8 mouse cellular contexts compared by ENCODE assay signal in genomic region chr5:53588421-53589171, GRCm38 (mm10).
DNase-seq lines count a peak whose midpoint lies in the region; ATAC-seq and TF ChIP-seq lines count a peak whose summit lies in the region.

No protein-coding gene starts in this region.

- peaks cover 12% of the 10 kb centered on the region for H3K4me1 ChIP-seq in spleen, adult 2 months (ENCODE audit: control insufficient read depth, insufficient read depth, insufficient read length)
- H3K4me1 ChIP-seq in embryonic facial prominence, embryonic 15.5 days: peaks cover 19% of the 10 kb centered on the region
- H3K4me1 ChIP-seq in hindbrain, postnatal 0 days (ENCODE audit: insufficient read depth, low read length): peaks cover 9% of the 10 kb centered on the region
- peaks cover 2% of the 10 kb centered on the region for H3K4me1 ChIP-seq in small intestine, adult 2 months (ENCODE audit: control insufficient read depth, insufficient read depth, insufficient read length, low read length)

- no peak for TF ChIP-seq CTCF in spleen, adult 2 months (IDR thresholded peaks at IDR 0.05; ENCODE audit: extremely low read depth, insufficient read depth, insufficient read length, insufficient replicate concordance)
- no peak for TF ChIP-seq CTCF in hindbrain, postnatal 0 days (IDR thresholded peaks at IDR 0.05; ENCODE audit: low read depth)
- no peak for TF ChIP-seq CTCF in small intestine, adult 2 months (IDR thresholded peaks at IDR 0.05; ENCODE audit: extremely low read depth, insufficient read length, insufficient replicate concordance, low read depth, low read length)

- H3K36me3 ChIP-seq in spleen, adult 2 months (ENCODE audit: control insufficient read depth, insufficient read depth, low read length): no peaks in the 10 kb centered on the region
- H3K36me3 ChIP-seq in embryonic facial prominence, embryonic 15.5 days: no peaks in the 10 kb centered on the region
- no peaks in the 10 kb centered on the region for H3K36me3 ChIP-seq in hindbrain, postnatal 0 days (ENCODE audit: insufficient read depth, low read length)
- H3K36me3 ChIP-seq in small intestine, adult 2 months (ENCODE audit: control insufficient read depth, insufficient read depth, low read length): no peaks in the 10 kb centered on the region

- WGBS in spleen, adult 2 months: under 1% methylated on average over 34 of the region's 34 CpGs
- 1% methylated on average over 34 of the region's 34 CpGs for WGBS in embryonic facial prominence, embryonic 15.5 days
- WGBS in hindbrain, postnatal 0 days: under 1% methylated on average over 19 of the region's 34 CpGs
- 3% methylated on average over 29 of the region's 34 CpGs for WGBS in small intestine, adult 2 months

- peak overlapping the region; percentile 92 for H3K4me3 ChIP-seq in spleen, adult 2 months (ENCODE audit: extremely low read depth, insufficient read depth, insufficient read length)
- H3K4me3 ChIP-seq in embryonic facial prominence, embryonic 15.5 days (replicated peaks): peak overlapping the region; percentile 89
- peak overlapping the region; percentile 85 for H3K4me3 ChIP-seq in hindbrain, postnatal 0 days (ENCODE audit: low read length)
- peak overlapping the region; percentile 94 for H3K4me3 ChIP-seq in small intestine, adult 2 months (ENCODE audit: low read depth, low read length)

- peak overlapping the region; percentile 50 for H3K9ac ChIP-seq in embryonic facial prominence, embryonic 15.5 days
- H3K9ac ChIP-seq in hindbrain, postnatal 0 days (replicated peaks; ENCODE audit: low read length): peak overlapping the region; percentile 89

- peak overlapping the region; percentile 86 for H3K27ac ChIP-seq in spleen, adult 2 months (ENCODE audit: insufficient read depth, low read length)
- peak overlapping the region; percentile 99 for H3K27ac ChIP-seq in embryonic facial prominence, embryonic 15.5 days (replicated peaks)
- peak overlapping the region; percentile 99 for H3K27ac ChIP-seq in hindbrain, postnatal 0 days
- peak overlapping the region; percentile 56 for H3K27ac ChIP-seq in small intestine, adult 2 months (ENCODE audit: insufficient read depth, low read depth, low read length)

- DNase-seq in spleen, adult 2 months (ENCODE audit: low read depth in 1 of 2, low spot score in 2 of 2): peak in 1 of 2 experiments; percentile 55
- DNase-seq in spleen, adult 12 weeks (ENCODE audit: low spot score): no peak
- DNase-seq in adrenal gland, postnatal 36 days: peak; percentile 84 to 86
- DNase-seq in hindbrain, postnatal 0 days (ENCODE audit: low spot score): peak; percentile 46
- peak; percentile 31 for DNase-seq in lung, postnatal 25 days (ENCODE audit: low spot score)
- no peak for DNase-seq in gastrocnemius, adult 8-10 months (ENCODE audit: low spot score in 2 of 2)

- no peaks in the 10 kb centered on the region for H3K9me3 ChIP-seq in embryonic facial prominence, embryonic 15.5 days (replicated peaks)
- no peaks in the 10 kb centered on the region for H3K9me3 ChIP-seq in hindbrain, postnatal 0 days (ENCODE audit: low read length)

- ATAC-seq in embryonic facial prominence, embryonic 15.5 days (ENCODE audit: insufficient number of reproducible peaks, low FRiP score, low TSS enrichment, low read depth): no peak; the same call in 1 of the 2 replicates
- ATAC-seq in hindbrain, postnatal 0 days: peak; percentile 45

- H3K27me3 ChIP-seq in spleen, adult 2 months (ENCODE audit: control insufficient read depth, insufficient read depth, low read length): 0 out of 2 replicates have a peak, but pooled peaks cover 2% of the 10 kb centered on the region
- H3K27me3 ChIP-seq in embryonic facial prominence, embryonic 15.5 days: peaks cover 6% of the 10 kb centered on the region
- H3K27me3 ChIP-seq in hindbrain, postnatal 0 days (ENCODE audit: insufficient read depth, low read length): no peaks in the 10 kb centered on the region
- H3K27me3 ChIP-seq in small intestine, adult 2 months (ENCODE audit: control insufficient read depth, insufficient read depth, low read length): no peaks in the 10 kb centered on the region

- H3K4me2 ChIP-seq in embryonic facial prominence, embryonic 15.5 days (replicated peaks): peak overlapping the region; percentile 97
- H3K4me2 ChIP-seq in hindbrain, postnatal 0 days (ENCODE audit: low read depth, low read length): peak overlapping the region; percentile 92

- no peak for TF ChIP-seq POLR2A in spleen, adult 2 months (IDR thresholded peaks at IDR 0.05; ENCODE audit: low read depth, low read length)
- no peak for TF ChIP-seq POLR2A in small intestine, adult 2 months (IDR thresholded peaks at IDR 0.05; ENCODE audit: low read depth, low read length)

Comparison
In these comparisons a context has a peak if more than half of its experiments do, and no peak if none do; other contexts are left out.
1. DNase-seq: peak in adrenal gland, postnatal 36 days (2 of 2), hindbrain, postnatal 0 days (single experiment) and lung, postnatal 25 days (single experiment); none in spleen, adult 12 weeks (single experiment) and gastrocnemius, adult 8-10 months (0 of 2).
2. Peak in every context shown above with its lines, with median percentiles within 50 percentile points of each other: H3K27ac ChIP-seq and H3K4me3 ChIP-seq.